Mouse (Mus musculus): ENCODE measurements at regions not wholly inside any gene's neighbourhood (a gene's known extent, or its start where the extent isn't known, plus 50 kb on each side); places are given as distances from the start of the nearest gene placed in this dataset.

- H3K36me3 ChIP-seq, result no peaks in the 10 kb centered on the region
- H3K4me1 ChIP-seq, result peaks cover 40% of the 10 kb centered on the region
- H3K4me3 ChIP-seq, result 0 out of 2 replicates have a peak overlapping the region, but pooled peaks have one; percentile 7
- no peaks in the 10 kb centered on the region for H3K27me3 ChIP-seq (ENCODE audit: low read depth, poor library complexity, severe bottlenecking)
- DNase-seq (ENCODE audit: low spot score), result peak; percentile 79
- H3K9me3 ChIP-seq (replicated peaks), result 0 out of 2 replicates have a peak, but pooled peaks cover 3% of the 10 kb centered on the region
- H3K27ac ChIP-seq (replicated peaks), result peak overlapping the region; percentile 82
- 4% methylated on average over 3 of the region's 3 CpGs for WGBS
Observed at GRCm38 (mm10) chr4:23490224-23490623, 1002.1 kb upstream of the Pou3f2 start.

- Histone ChIP-seq H3K9me3 (replicated peaks) (no peaks in the 10 kb centered on the region), H3K27ac (replicated peaks) (peak overlapping the region; percentile 82), H3K36me3 (no peaks in the 10 kb centered on the region), H3K4me3 (no peak overlapping the region), H3K27me3 (ENCODE audit: low read depth, poor library complexity, severe bottlenecking) (no peaks in the 10 kb centered on the region), H3K4me1 (peaks cover 40% of the 10 kb centered on the region)
- DNase-seq (ENCODE audit: low spot score), result peak; percentile 53
- 4% methylated on average over 2 of the region's 2 CpGs for WGBS
Observed at GRCm38 (mm10) chr4:23491255-23491654, 1003.1 kb upstream of the Pou3f2 start.

GRCm38 (mm10) chr4:23498710-23499109 is 997.5 kb upstream of the Mms22l start:
- no peaks in the 10 kb centered on the region for H3K9me3 ChIP-seq (replicated peaks)
- no peaks in the 10 kb centered on the region for H3K27me3 ChIP-seq (ENCODE audit: low read depth, poor library complexity, severe bottlenecking)
- 82% methylated on average over 2 of the region's 2 CpGs for WGBS
- H3K36me3 ChIP-seq, result no peaks in the 10 kb centered on the region
- no peak overlapping the region for H3K27ac ChIP-seq (replicated peaks)
- H3K4me1 ChIP-seq, result no peaks in the 10 kb centered on the region
- H3K4me3 ChIP-seq, result no peak overlapping the region
- no peak for DNase-seq (ENCODE audit: low spot score)

- H3K9me3 ChIP-seq (replicated peaks), result no peaks in the 10 kb centered on the region
- H3K4me1 ChIP-seq, result peaks cover 9% of the 10 kb centered on the region
- 75% methylated on average over 6 of the region's 6 CpGs for WGBS
- H3K36me3 ChIP-seq, result no peaks in the 10 kb centered on the region
- 0 out of 2 replicates have a peak overlapping the region, but pooled peaks have one; percentile 14 for H3K27ac ChIP-seq (replicated peaks)
- no peak for DNase-seq (ENCODE audit: low spot score)
- H3K4me3 ChIP-seq, result no peak overlapping the region
- H3K27me3 ChIP-seq (ENCODE audit: low read depth, poor library complexity, severe bottlenecking), result no peaks in the 10 kb centered on the region
Observed at GRCm38 (mm10) chr4:23504770-23505420, 991.4 kb upstream of the Mms22l start.

DNA sequence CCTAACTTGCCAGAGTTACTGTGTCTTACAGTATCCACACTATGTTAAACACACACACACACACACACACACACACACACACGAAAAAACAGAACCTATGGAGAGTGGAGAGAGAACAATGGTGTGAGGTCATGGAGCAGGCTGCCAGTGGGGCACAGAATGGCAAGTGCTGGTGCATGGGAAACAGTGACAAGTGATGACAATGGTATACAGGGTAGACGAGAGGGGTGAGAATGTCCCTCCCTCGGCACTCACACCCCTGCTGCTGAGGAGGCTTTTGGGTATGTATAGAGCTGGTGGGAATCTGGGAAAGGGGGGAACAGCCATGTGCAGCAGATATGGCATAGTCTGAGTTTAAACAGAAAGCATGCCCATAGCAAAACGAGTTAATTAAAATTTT is 985.4 kb upstream of the Mms22l start:
- Histone ChIP-seq H3K36me3 (no peaks in the 10 kb centered on the region), H3K4me3 (no peak overlapping the region), H3K9me3 (replicated peaks) (no peaks in the 10 kb centered on the region), H3K27me3 (ENCODE audit: low read depth, poor library complexity, severe bottlenecking) (no peaks in the 10 kb centered on the region), H3K27ac (replicated peaks) (no peak overlapping the region), H3K4me1 (peaks cover 23% of the 10 kb centered on the region)
- 45% methylated on average over 4 of the region's 4 CpGs for WGBS
- no peak for DNase-seq (ENCODE audit: low spot score)

DNA sequence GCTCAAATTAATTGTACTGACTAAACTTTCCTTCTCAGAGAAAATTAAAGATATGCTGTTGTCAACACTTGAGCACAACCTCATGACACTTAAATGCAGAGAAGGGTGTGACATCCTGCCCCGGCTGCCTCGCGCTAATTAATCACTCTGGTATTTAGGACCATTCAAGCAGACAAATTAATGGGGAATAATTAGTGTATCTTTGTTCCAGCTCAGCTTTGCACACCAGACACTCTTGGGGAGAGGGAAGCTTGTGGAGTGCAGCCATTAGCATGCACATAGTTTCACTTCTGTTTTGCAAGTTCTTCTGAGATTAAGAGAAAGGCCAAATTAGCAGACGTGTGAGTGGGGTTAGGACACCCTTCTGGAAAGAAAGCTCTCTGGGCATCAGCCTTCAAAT is 984.2 kb upstream of the Mms22l start:
- 46% methylated on average over 4 of the region's 4 CpGs for WGBS
- no peaks in the 10 kb centered on the region for H3K36me3 ChIP-seq
- H3K4me1 ChIP-seq, result peaks cover 23% of the 10 kb centered on the region
- H3K27ac ChIP-seq (replicated peaks), result no peak overlapping the region
- H3K9me3 ChIP-seq (replicated peaks), result no peaks in the 10 kb centered on the region
- H3K27me3 ChIP-seq (ENCODE audit: low read depth, poor library complexity, severe bottlenecking), result no peaks in the 10 kb centered on the region
- no peak for DNase-seq (ENCODE audit: low spot score)
- no peak overlapping the region for H3K4me3 ChIP-seq

DNA sequence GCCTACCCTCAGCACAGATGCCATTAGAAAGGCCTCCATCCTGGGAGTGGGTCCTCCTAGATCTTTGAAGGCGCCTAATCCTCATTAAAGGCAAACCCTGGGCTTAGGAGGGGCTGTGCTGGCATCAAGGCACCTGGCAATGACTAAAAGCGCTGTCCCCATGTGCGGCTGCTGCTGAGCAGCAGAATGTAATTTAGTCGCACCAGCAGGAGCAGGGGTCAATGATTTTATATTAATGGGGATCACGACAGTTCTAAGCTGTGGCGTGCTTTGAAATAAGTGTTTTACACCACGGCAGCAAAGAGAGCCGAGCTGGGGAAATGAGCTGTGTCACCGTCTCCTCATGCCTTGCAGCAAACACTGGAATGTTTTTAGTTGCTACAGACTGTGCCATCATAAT is 982.3 kb upstream of the Mms22l start:
- Histone ChIP-seq H3K4me1 (peaks cover 23% of the 10 kb centered on the region), H3K27me3 (ENCODE audit: low read depth, poor library complexity, severe bottlenecking) (no peaks in the 10 kb centered on the region), H3K27ac (replicated peaks) (peak overlapping the region; percentile 71), H3K4me3 (no peak overlapping the region), H3K9me3 (replicated peaks) (peaks cover 3% of the 10 kb centered on the region), H3K36me3 (peaks cover 2% of the 10 kb centered on the region; the same call in 1 of the 2 replicates)
- peak; percentile 38 for DNase-seq (ENCODE audit: low spot score)
- WGBS, result 17% methylated on average over 9 of the region's 9 CpGs

Measured in midbrain, embryonic 10.5 days (tissue).